Mouse (Mus musculus): ENCODE measurements around the gene Spp2. TPM values are rescaled to one million over a fixed set of nuclear protein-coding genes. Genes with fewer than 3 reads are reported as not detected.

Gene Spp2
- polyA plus RNA-seq, 1 experiment from 2014 or later: 0.77 TPM

GRCm38 (mm10) chr1:88461096-88461495, 54.3 kb downstream of the Spp2 start:
- Histone ChIP-seq H3K27ac (peak overlapping the region; percentile 68), H3K36me3 (replicated peaks) (no peaks in the 10 kb centered on the region), H3K4me1 (0 out of 2 replicates have a peak, but pooled peaks cover 6% of the 10 kb centered on the region), H3K27me3 (replicated peaks) (no peaks in the 10 kb centered on the region), H3K4me2 (no peak overlapping the region), H3K4me3 (no peak overlapping the region), H3K9ac (no peak overlapping the region), H3K9me3 (no peaks in the 10 kb centered on the region)
- ATAC-seq (replicated peaks): peak; percentile 57
- WGBS: 20% methylated on average over 1 of the region's 1 CpGs

- no peak overlapping the region for H3K4me3 ChIP-seq
- H3K4me1 ChIP-seq: 0 out of 2 replicates have a peak, but pooled peaks cover 4% of the 10 kb centered on the region
- WGBS: 38% methylated on average over 6 of the region's 6 CpGs
- no peak overlapping the region for H3K27ac ChIP-seq
- no peaks in the 10 kb centered on the region for H3K9me3 ChIP-seq
- no peak overlapping the region for H3K9ac ChIP-seq
- no peaks in the 10 kb centered on the region for H3K27me3 ChIP-seq (replicated peaks)
- no peak overlapping the region for H3K4me2 ChIP-seq
- no peak for ATAC-seq (replicated peaks)
- H3K36me3 ChIP-seq (replicated peaks): no peaks in the 10 kb centered on the region
These were observed 55.7 kb downstream of the Spp2 start for GRCm38 (mm10) chr1:88462484-88462883.

GRCm38 (mm10) chr1:88463241-88463640, 56.5 kb downstream of the Spp2 start:
- Histone ChIP-seq H3K9me3 (no peaks in the 10 kb centered on the region), H3K4me2 (no peak overlapping the region), H3K4me3 (no peak overlapping the region), H3K4me1 (0 out of 2 replicates have a peak, but pooled peaks cover 4% of the 10 kb centered on the region), H3K9ac (no peak overlapping the region), H3K27ac (no peak overlapping the region), H3K27me3 (replicated peaks) (no peaks in the 10 kb centered on the region), H3K36me3 (replicated peaks) (no peaks in the 10 kb centered on the region)
- 83% methylated on average over 3 of the region's 3 CpGs for WGBS
- ATAC-seq (replicated peaks): no peak

GRCm38 (mm10) chr1:88464109-88464905, 57.5 kb downstream of the Spp2 start:
- ATAC-seq (replicated peaks): no peak
- Histone ChIP-seq H3K4me3 (no peak overlapping the region), H3K9ac (no peak overlapping the region), H3K36me3 (replicated peaks) (no peaks in the 10 kb centered on the region), H3K9me3 (no peaks in the 10 kb centered on the region), H3K4me1 (0 out of 2 replicates have a peak, but pooled peaks cover 4% of the 10 kb centered on the region), H3K27ac (no peak overlapping the region), H3K27me3 (replicated peaks) (no peaks in the 10 kb centered on the region), H3K4me2 (no peak overlapping the region)
- WGBS: 84% methylated on average over 6 of the region's 6 CpGs

GRCm38 (mm10) chr1:88465722-88466121, 59.0 kb downstream of the Spp2 start:
- Histone ChIP-seq H3K9ac (no peak overlapping the region), H3K36me3 (replicated peaks) (no peaks in the 10 kb centered on the region), H3K27ac (no peak overlapping the region), H3K4me2 (no peak overlapping the region), H3K9me3 (no peaks in the 10 kb centered on the region), H3K4me1 (0 out of 2 replicates have a peak, but pooled peaks cover under 1% of the 10 kb centered on the region), H3K4me3 (no peak overlapping the region), H3K27me3 (replicated peaks) (no peaks in the 10 kb centered on the region)
- WGBS: 78% methylated on average over 4 of the region's 4 CpGs
- 0 out of 2 replicates have a peak, but pooled peaks have one; percentile 29 for ATAC-seq (replicated peaks)

- Histone ChIP-seq H3K27me3 (replicated peaks) (no peaks in the 10 kb centered on the region), H3K4me3 (no peak overlapping the region), H3K27ac (no peak overlapping the region), H3K4me2 (no peak overlapping the region), H3K4me1 (no peaks in the 10 kb centered on the region), H3K36me3 (replicated peaks) (no peaks in the 10 kb centered on the region), H3K9me3 (no peaks in the 10 kb centered on the region), H3K9ac (no peak overlapping the region)
- WGBS: 62% methylated on average over 8 of the region's 8 CpGs
- ATAC-seq (replicated peaks): no peak
These were observed 59.7 kb downstream of the Spp2 start for GRCm38 (mm10) chr1:88466325-88467064.

GRCm38 (mm10) chr1:88467866-88468265, 61.1 kb downstream of the Spp2 start:
- no peak overlapping the region for H3K9ac ChIP-seq
- H3K36me3 ChIP-seq (replicated peaks): no peaks in the 10 kb centered on the region
- H3K4me2 ChIP-seq: no peak overlapping the region
- WGBS: 80% methylated on average over 5 of the region's 5 CpGs
- no peak for ATAC-seq (replicated peaks)
- no peaks in the 10 kb centered on the region for H3K9me3 ChIP-seq
- peaks cover 6% of the 10 kb centered on the region; the same call in 1 of the 2 replicates for H3K4me1 ChIP-seq
- H3K27me3 ChIP-seq (replicated peaks): no peaks in the 10 kb centered on the region
- H3K4me3 ChIP-seq: no peak overlapping the region
- no peak overlapping the region for H3K27ac ChIP-seq

- Histone ChIP-seq H3K4me2 (no peak overlapping the region), H3K4me3 (no peak overlapping the region), H3K9ac (no peak overlapping the region), H3K27me3 (replicated peaks) (no peaks in the 10 kb centered on the region), H3K4me1 (peaks cover 6% of the 10 kb centered on the region; the same call in 1 of the 2 replicates), H3K9me3 (no peaks in the 10 kb centered on the region), H3K27ac (no peak overlapping the region), H3K36me3 (replicated peaks) (no peaks in the 10 kb centered on the region)
- no peak for ATAC-seq (replicated peaks)
- 95% methylated on average over 2 of the region's 2 CpGs for WGBS
These were observed 61.6 kb downstream of the Spp2 start for GRCm38 (mm10) chr1:88468335-88468734.

- no peak overlapping the region for H3K4me3 ChIP-seq
- H3K4me2 ChIP-seq: no peak overlapping the region
- H3K9me3 ChIP-seq: no peaks in the 10 kb centered on the region
- WGBS: 97% methylated on average over 4 of the region's 4 CpGs
- H3K4me1 ChIP-seq: peaks cover 6% of the 10 kb centered on the region; the same call in 1 of the 2 replicates
- no peak overlapping the region for H3K27ac ChIP-seq
- H3K27me3 ChIP-seq (replicated peaks): no peaks in the 10 kb centered on the region
- ATAC-seq (replicated peaks): no peak
- no peak overlapping the region for H3K9ac ChIP-seq
- no peaks in the 10 kb centered on the region for H3K36me3 ChIP-seq (replicated peaks)
These were observed 63.0 kb downstream of the Spp2 start for GRCm38 (mm10) chr1:88469746-88470145.

- Histone ChIP-seq H3K27ac (no peak overlapping the region), H3K9ac (no peak overlapping the region), H3K36me3 (replicated peaks) (no peaks in the 10 kb centered on the region), H3K4me2 (no peak overlapping the region), H3K27me3 (replicated peaks) (no peaks in the 10 kb centered on the region), H3K9me3 (no peaks in the 10 kb centered on the region), H3K4me1 (peaks cover 6% of the 10 kb centered on the region; the same call in 1 of the 2 replicates), H3K4me3 (no peak overlapping the region)
- WGBS: 11% methylated on average over 6 of the region's 6 CpGs
- no peak; the same call in 1 of the 2 replicates for ATAC-seq (replicated peaks)
These were observed 65.5 kb downstream of the Spp2 start for GRCm38 (mm10) chr1:88472258-88472657.

GRCm38 (mm10) chr1:88473899-88474298, 67.1 kb downstream of the Spp2 start:
- peaks cover 13% of the 10 kb centered on the region for H3K4me1 ChIP-seq
- no peak for ATAC-seq (replicated peaks)
- H3K4me2 ChIP-seq: no peak overlapping the region
- H3K36me3 ChIP-seq (replicated peaks): no peaks in the 10 kb centered on the region
- WGBS: 78% methylated on average over 2 of the region's 2 CpGs
- H3K9ac ChIP-seq: no peak overlapping the region
- H3K9me3 ChIP-seq: no peaks in the 10 kb centered on the region
- H3K4me3 ChIP-seq: no peak overlapping the region
- no peak overlapping the region for H3K27ac ChIP-seq
- no peaks in the 10 kb centered on the region for H3K27me3 ChIP-seq (replicated peaks)

GRCm38 (mm10) chr1:88474598-88474997, 67.8 kb downstream of the Spp2 start:
- H3K4me1 ChIP-seq: peaks cover 13% of the 10 kb centered on the region
- WGBS: 77% methylated on average over 7 of the region's 7 CpGs
- H3K27ac ChIP-seq: no peak overlapping the region
- H3K4me3 ChIP-seq: no peak overlapping the region
- no peak overlapping the region for H3K9ac ChIP-seq
- no peaks in the 10 kb centered on the region for H3K9me3 ChIP-seq
- ATAC-seq (replicated peaks): no peak
- H3K36me3 ChIP-seq (replicated peaks): no peaks in the 10 kb centered on the region
- H3K27me3 ChIP-seq (replicated peaks): no peaks in the 10 kb centered on the region
- no peak overlapping the region for H3K4me2 ChIP-seq
